Mouse (Mus musculus) megakaryocyte, embryonic 14.5 days (primary cell): Measurements from ENCODE around the gene Ccdc151.

Experiments used
- FLI1 ChIP-seq: IDR thresholded peaks from 2 replicates; pipeline ENCODE4 v1.6.1; 2012; ENCODE audit warnings: low read length, inconsistent platforms, mixed read lengths
- GATA1 ChIP-seq: IDR thresholded peaks from 3 replicates; pipeline ENCODE4 v1.6.1; 2012; ENCODE audit warnings: mixed read lengths, low read length, inconsistent platforms, borderline replicate concordance

DNA sequence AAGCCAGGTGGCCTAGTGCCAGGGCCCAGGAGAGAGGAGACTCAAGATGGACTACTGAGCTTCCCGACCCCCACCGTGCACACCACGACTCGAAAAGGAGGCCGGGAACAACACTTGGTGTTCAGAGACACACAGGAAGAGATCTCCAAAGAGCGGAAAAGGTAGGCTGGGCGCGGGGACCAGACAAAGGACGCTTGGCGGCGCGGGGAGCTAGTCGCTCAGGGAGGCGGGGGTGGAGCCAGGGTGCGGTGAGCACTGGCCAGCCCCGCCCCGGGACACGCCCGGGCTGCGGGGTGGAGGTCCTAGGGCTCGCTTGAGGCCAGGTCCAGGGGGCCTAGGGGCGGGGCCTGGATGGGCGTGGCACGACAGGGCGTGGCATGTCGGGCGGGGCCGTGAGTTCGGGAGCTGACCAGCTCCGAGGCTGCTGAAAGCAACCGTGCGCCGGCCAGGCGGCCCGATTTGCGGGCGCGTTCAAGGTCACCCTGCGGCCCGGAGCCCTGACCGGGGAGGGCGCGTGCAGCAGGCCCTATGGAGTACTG is 48.0 kb upstream of the Ccdc151 start:
- TF ChIP-seq GATA1 = no peak
- TF ChIP-seq FLI1 = no peak
